Mouse (Mus musculus): ENCODE measurements around the gene Sult2b1.

Gene Sult2b1

DNA sequence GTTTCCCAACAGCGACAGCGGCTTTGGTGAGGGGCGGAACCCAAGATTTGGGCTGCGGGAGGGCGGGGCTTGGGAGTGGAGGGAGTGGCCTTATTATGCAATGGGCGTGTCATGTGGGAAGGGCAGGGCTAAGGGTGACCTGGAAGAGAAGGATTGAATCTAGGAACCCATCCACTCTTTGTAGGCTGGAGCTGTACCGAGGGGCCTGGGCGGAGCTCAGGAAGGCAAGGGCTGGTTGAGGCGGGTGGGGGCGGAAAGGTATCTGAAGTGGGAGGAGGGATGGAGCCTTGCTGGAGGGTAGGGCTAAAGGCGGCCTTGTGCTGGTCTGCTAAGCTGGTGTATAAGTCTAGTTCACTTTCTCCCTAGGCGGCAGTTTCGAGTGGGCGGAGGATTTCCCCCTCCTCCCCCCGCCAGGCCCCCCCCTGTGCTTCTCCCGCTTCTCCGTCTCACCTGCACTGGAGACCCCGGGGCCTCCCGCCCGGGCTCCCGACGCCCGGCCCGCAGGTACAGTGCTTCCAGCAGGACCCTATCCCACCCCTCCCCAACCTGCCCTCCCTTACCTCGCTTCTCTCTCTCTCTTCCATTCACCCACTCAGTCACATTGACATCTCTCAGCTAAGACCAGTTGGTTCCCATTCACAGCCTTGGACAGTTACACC lies 16.2 kb upstream of the Sult2b1 start:
- peak in 1 of 2 experiments; percentile 25 for DNase-seq (ENCODE audit: low spot score in 2 of 2)

DNA sequence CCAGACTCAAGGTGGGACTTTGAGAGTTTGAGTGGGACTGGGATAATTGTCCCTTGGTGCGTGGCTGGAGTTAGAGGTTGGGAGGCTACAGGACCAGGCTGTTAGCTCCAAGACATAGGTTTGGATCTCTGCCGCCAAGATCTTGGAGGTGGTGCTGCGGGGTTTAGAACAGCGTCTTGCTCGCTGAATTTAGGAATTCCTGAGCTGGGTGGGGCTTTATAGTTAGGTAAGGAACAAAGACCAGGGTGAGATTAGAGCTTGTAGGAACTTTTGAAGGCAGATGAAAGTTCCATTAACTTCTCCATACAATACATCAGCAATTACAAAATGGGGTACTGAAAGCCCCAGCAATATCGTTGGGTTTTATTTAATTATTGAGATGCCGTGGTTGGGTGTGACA lies 15.5 kb upstream of the Sult2b1 start:
- DNase-seq (ENCODE audit: low spot score in 2 of 2): no peak

DNA sequence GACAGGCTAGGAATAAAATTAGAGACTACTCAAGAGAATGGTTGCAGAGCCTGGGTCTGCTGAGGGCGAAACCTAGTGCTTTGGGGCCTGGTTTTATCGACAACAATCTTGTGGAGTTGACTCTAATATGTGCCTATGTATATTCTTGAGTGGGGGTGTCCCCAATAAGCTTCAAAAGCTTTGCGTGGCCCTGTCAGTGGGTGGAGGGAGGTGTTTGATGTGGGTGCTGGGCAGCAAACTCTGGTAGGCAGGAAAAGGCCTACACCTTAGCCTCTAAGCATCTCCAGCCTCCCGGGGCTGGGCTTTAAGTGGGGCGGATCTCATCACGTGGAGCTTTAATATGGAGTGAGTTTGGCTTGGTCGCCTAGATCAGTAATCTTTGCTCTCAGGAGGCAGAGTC lies 14.5 kb upstream of the Sult2b1 start:
- DNase-seq (ENCODE audit: low spot score in 2 of 2): no peak

DNA sequence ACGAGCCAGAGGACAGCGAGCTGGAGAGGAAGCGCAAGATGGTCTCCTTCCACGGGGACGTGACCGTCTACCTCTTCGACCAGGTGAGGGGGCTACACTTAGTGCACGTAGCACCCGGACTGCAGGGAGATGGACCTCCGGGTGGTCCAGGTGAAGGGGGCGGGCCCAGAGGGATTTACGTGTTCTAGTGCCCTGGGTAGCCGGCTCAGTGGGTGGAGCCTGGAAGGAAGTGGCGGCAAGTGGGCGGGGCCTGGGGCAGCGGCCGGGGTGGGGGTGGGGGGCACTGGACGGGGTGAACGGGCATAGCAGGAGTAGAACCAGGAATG lies 14.0 kb upstream of the Sult2b1 start:
- DNase-seq (ENCODE audit: low spot score in 2 of 2): no peak

GRCm38 (mm10) chr7:45797661-45798510 lies 13.4 kb upstream of the Sult2b1 start:
- DNase-seq (ENCODE audit: low spot score in 2 of 2): no peak

- DNase-seq (ENCODE audit: low spot score in 2 of 2): no peak
These were observed 12.5 kb upstream of the Sult2b1 start for GRCm38 (mm10) chr7:45796950-45797349.

- no peak for DNase-seq (ENCODE audit: low spot score in 2 of 2)
These were observed 10.5 kb upstream of the Sult2b1 start for GRCm38 (mm10) chr7:45794971-45795370.

GRCm38 (mm10) chr7:45793969-45794585 lies 9.6 kb upstream of the Sult2b1 start:
- DNase-seq (ENCODE audit: low spot score in 2 of 2): no peak

DNA sequence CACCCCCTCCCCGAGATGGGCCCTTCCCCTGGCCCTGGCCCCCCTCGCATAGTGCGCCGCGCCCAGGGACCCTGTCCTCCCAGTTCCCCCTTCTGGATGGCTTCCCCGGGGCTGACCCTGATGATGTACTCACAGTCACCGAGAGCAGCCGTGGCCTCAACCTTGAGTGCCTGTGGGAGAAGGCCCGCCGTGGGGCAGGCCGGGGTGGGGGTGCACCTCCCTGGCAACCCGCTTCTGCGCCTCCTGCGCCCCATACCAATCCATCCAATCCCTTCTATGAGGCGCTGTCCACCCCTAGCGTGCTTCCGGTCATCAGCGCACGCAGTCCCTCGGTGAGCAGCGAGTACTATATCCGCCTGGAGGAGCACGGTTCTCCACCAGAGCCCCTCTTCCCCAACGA lies 8.8 kb upstream of the Sult2b1 start:
- DNase-seq (ENCODE audit: low spot score in 2 of 2): no peak

- DNase-seq (ENCODE audit: low spot score in 2 of 2): no peak
These were observed 7.5 kb upstream of the Sult2b1 start for GRCm38 (mm10) chr7:45791756-45792490.

- no peak for DNase-seq (ENCODE audit: low spot score in 2 of 2)
These were observed 6.3 kb upstream of the Sult2b1 start for GRCm38 (mm10) chr7:45790721-45791120.

GRCm38 (mm10) chr7:45787642-45788041 lies 3.2 kb upstream of the Sult2b1 start:
- no peak for DNase-seq (ENCODE audit: low spot score in 2 of 2)

DNA sequence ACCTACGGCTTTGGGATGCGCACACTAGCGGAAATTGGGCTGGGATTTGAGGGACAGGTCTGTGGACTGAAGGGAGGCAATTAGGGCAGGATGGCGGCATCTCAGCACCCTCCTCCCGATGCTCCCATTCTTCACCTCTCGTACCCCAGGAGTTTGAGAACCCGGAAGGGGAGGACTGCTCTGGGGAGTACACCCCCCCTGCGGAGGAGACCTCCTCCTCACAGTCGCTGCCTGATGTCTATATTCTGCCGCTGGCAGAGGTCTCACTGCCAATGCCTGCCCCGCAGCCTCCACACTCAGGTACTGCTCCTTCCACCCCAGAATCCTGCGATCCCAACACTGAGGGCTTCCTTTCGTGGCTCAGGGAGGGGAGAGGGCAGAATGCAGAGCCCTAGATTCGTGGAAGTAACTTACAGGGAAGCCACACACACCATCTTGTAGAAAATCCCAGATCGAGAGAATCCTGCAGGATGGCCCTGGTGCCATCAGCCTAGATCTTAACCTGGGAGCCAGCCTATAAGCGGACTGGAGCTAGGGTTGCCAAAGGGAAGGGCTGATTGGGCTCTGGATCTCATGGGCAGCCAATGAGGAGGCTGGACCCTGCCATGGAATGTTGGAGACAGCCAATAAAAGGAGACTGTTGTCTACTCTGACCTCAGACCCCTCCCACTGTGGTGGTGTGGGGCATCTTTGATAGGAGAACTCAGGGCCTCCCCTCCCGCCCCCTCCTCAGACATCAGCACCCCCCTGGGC lies 2.4 kb upstream of the Sult2b1 start:
- DNase-seq (ENCODE audit: low spot score in 2 of 2): no peak

DNA sequence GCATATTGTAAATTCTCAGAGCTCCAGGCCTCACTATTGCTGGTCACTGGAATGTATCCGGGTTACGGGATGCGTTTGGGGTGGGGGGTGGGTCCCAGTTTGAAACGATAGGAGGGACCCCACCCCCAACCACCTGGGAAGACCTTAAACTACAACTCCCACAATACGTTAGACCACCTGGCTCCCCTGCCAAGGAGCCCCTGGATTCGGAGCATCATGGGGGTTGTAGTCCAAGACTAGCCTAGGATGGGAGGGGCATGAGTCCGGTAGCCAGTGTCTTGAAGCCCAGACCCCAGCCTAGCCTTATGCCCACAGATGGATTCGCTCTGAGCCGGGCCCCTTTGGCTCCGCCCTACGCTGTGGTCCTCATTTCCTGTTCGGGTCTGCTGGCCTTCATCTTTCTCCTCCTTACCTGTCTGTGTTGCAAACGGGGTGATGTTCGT lies 1.7 kb upstream of the Sult2b1 start:
- no peak for DNase-seq (ENCODE audit: low spot score in 2 of 2)

- no peak for DNase-seq (ENCODE audit: low spot score in 2 of 2)
These were observed 1.1 kb upstream of the Sult2b1 start for GRCm38 (mm10) chr7:45785388-45786135.

DNA sequence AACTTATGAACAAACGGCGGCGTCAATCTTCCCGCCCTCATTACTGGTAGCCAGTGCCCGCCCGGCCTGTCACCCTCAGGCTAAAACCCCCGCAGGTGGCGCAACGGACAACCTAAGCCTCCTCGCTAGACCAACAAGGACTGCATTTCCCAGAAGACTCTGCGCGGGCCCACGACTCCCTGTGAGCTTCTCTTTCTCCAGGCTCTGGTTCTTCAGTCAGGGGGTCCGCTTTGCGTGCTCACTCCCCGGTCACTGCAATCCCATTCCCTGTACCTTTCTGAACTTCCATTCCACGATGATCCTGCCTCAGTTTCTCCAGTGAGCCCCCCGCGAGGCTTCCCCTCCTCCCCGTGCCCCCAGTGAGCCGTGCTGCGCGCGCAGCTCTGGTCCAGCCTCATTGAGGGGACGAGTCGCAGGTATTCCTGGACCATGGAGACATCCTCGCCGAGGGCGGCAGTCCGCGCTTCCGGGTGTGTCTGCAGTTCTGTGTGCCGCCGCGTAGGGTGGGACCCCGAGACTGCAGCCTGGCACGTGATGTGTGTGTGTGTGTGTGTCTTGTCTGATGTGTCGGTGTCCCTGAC lies 868 bp downstream of the Sult2b1 start, which contains the start of gene Lmtk3:
Gene Lmtk3, plus strand, starts transcription at position 228 of the 581 bp plus-strand sequence.
- DNase-seq (ENCODE audit: low spot score in 2 of 2): peak in 1 of 2 experiments; percentile 51

DNA sequence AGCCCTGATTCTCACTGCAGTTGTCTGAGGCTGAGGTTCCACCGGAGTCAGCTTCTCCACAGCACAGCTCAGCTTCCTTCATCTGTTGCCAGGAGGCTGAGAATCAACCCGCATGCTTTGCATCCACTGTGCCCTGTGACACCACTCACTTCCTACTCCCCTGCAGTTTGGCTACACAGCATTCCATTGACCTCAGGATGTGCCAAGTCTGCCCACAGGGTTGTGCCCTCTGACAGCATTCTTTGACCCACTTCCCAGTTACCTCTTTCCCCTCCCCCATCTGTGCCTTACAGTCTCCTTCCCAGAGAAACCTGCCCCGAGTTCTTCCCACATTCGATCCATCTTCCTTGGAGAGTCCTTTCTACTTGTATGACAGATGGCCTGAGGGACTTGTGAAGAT lies 2.2 kb downstream of the Sult2b1 start:
- DNase-seq (ENCODE audit: low spot score in 2 of 2): no peak

DNA sequence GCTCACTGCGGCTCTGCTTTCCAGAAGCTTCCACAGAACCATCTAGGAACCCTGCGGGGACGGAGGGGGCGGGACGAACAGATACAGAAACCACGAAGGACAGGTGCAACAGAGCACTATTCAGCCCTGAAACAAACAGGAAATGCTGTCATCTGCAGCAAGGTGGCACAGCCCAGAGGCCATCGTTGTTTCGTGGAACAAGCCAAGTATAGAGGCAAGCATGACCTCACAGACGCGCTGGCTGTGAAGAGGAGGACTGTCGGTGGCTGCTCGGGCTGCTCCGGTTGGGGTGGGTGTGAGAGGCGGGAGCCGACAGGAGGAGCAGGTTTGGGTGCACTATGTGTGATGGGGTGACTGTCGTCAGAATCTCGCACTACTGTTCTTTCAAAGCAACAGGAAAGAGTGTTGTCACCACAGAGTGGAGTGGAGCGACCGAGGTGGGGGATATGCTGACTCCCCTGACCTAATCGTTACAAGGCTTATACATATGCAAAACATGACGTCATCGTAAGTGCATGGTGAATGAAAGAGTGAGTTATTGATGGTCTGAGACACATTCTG lies 5.3 kb downstream of the Sult2b1 start:
- no peak for DNase-seq (ENCODE audit: low spot score in 2 of 2)

DNA sequence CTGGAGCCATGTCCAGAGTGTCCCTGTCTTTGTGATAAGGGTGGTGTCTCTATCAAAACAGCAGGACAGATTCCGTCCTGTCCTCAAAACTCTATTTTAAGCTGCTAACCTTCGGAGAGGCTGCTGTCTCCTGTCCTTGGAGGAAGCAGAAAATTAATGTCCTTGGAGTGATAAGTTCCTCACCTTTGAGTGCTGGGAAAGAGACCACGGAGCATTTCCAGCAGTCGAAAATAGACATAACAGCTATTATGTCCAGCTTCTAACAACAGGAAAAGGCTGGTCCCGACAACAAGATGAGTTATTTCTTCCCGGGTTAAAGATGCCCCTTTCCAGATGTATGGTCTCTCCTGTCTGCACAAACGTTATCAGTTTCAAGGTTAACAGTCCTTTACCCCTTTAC lies 9.2 kb downstream of the Sult2b1 start:
- no peak for DNase-seq (ENCODE audit: low spot score in 2 of 2)

- no peak for DNase-seq (ENCODE audit: low spot score in 2 of 2)
These were observed 13.4 kb downstream of the Sult2b1 start for GRCm38 (mm10) chr7:45771101-45771500.
